Mouse (Mus musculus): ENCODE data around the gene Gm7075. TPM values are rescaled to one million over a fixed set of nuclear protein-coding genes. Genes with fewer than 3 reads are reported as not detected.
"Not testable (repeated sequence)": the region's sequence is repeated elsewhere in the genome, so short reads cannot be mapped to it uniquely, and the experiment has no call there.

Gm7075 gene
- total RNA-seq, 2 experiments from 2014 or later: not detected

DNA sequence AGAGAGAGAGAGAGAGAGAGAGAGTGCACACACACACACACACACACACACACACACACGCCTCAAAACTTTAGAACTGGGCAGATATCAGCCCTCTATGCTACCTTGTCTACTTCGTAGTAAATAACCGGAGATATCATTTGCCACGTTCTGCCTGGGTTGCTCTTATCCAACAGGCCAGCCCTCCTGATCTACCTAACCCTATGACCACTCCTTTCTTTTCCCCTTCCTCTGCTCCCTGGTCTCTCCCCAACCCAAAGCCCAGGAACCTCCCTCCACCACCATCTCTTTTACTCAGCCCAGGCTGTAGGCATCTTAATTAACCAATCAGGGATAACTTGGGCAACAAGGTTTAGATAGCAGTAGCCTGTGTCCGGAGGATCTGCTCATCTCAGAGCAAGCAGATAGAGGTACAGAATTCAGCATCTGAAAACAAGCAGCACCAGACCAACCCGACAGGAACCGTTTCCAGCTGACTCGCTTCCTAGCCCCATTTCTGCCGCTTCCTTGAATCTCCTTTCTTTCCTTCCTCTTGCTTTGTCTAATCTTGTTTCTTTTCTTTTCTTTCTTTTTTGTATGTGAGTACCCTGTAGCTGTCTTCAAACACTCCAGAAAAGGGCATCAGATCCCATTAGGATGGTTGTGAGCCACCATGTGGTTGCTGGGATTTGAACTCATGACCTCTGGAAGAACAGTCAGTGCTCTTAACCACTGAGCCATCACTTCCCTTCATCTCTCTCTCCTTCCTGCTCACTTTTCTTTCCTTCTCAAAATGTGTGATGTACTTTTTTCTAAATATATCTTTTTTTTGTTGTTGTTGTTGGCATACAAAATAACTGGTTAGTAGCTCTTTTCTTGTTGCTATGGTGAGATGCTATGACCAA, 2.2 kb upstream of the Gm7075 start:
- no peak for DNase-seq (ENCODE audit: low spot score in 2 of 2)

DNA sequence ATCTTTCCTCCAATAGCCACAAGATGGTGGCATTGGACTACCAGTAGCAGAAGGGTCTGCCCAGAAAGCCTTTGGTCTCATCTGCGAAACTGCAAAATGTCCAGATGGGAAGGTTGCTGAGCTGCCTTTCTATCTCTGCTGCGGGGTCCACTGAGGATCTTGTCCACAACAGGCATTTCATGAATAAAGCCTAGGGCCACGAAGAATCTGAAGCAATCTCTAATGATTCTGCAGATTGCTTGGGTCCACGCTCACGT, 1.1 kb upstream of the Gm7075 start:
- no peak for DNase-seq (ENCODE audit: low spot score in 2 of 2)

DNA sequence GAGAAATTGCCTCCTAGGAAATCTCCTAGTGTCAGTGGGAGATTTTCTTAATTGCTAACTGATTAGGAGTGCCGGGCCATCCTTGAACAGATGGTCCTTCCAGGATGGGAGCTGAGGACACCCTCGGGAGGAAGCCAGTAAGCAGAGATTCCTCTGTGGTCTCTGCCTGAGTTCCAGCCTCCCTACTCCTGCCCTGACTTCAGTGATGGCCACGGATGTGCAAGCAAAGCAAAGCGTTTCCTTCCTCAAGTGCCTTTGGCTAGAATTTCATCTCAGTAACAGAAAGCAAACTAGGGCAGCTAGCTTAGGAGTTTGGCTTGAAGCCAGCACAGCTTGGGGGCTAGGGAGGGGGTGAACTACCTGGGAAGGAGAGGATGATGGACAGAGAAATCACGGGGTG, 4.5 kb downstream of the Gm7075 start:
- DNase-seq (ENCODE audit: low spot score in 2 of 2): no peak

DNA sequence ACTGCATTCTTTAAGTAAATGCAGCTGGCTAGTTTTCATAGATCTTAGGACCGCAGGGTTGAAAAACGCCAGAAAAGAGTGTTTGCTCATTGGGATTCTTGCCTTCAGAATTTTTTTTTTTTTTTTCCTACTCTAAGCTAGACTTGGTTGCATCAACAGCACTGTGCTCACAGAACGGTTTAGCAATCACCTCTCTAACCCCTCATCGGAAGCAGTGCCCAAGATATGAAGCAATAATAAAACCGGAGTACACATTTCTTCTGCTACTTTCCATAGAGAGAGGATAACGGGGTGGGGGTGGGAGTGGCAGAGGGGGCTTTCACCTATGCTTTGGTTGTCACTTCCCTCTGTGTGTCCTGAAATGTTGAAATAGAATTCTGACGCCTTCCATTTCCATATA, 5.7 kb downstream of the Gm7075 start:
- no peak for DNase-seq (ENCODE audit: low spot score in 2 of 2)

DNA sequence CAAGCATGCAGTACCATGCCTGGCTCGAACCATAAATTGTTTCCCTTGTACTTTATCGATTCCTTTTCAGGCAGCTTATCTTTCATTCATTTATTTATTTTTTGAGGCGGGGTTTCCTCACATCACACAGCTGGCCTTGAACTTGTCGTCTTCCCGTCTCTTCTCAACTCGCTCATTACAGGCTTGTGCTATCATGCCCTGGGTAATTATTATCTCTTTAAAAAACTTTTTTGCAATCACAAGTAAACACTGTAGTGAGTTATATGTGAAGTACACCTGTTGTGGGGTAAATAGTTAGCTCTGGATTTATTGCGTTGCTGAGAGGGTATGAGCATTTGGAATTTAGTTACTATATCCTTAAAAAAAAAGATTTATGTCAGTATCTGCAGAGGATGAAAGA, 6.3 kb downstream of the Gm7075 start:
- DNase-seq (ENCODE audit: low spot score in 2 of 2): no peak

DNA sequence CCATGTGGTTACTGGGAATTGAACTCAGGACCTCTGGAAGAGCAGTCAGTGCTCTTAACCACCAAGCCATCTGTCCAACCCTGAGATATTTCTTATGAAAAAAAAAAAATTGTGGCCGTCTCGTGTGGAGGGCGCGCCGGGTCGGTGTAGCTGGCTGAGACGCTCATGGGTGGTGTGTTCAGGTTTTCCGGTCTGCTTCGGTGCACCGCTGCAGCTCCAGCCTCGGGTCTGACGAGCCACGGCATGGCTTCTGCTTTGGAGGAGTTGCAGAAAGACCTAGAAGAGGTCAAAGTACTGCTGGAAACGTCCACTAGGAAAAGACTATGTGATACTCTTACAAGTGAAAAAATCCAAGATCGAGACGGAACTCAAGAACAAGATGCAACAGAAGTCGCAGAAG, 8.8 kb downstream of the Gm7075 start:
- DNase-seq (ENCODE audit: low spot score in 2 of 2): no peak

DNA sequence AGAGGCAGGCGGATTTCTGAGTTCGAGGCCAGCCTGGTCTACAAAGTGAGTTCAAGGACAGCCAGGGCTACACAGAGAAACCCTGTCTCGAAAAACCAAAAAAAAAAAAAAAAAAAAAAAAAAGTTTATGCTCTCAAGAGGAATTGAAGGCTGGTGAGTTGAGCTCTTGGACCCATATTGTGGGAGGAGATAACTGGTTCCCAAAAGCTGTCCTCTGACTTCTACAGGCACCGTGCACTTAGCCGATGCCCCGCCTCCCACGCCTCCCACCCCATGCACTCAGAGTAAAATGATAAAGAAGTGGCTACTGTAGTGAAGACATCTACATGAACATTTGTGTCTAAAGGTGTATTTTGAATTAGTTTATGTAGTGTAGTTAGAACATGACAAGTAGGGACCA, 9.9 kb downstream of the Gm7075 start:
- not testable (repeated sequence) for DNase-seq (ENCODE audit: low spot score in 2 of 2)

DNA sequence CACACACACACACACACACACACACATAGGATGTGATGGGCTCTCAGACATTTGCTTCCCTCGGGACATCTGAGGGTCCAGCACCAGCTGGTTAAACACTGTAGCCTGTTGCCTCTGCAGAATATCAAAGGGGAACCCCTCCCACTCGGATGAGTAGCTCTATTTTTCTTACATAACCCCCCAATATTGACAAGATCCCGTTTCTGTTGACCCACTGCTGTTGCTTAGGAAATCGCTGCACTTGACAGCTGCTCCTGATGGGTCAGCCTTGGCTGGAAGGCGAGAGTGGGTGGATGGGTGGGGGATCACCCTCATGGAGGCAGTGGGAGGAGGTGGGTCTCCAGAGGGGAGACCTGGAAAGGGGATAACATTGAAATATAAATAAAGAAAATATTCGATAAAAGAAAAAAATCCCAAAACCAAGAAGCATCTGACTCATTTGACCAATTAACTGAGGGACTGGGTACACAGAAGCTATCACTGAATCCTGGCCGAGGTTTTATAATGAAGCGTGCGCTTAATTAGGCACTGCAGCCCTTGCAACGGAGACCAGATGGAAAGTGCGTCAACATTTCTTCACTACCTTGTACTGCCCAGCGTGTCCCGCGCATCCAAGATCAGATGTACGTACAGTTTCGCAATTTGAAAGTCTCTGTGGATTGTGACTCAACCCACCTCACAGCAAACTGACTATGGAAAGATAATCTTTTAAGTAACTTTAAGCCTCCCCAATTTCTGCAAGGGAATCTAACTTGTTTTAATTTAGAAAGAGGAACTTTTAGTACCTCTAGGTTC, 11.2 kb downstream of the Gm7075 start:
- no peak for DNase-seq (ENCODE audit: low spot score in 2 of 2)

DNA sequence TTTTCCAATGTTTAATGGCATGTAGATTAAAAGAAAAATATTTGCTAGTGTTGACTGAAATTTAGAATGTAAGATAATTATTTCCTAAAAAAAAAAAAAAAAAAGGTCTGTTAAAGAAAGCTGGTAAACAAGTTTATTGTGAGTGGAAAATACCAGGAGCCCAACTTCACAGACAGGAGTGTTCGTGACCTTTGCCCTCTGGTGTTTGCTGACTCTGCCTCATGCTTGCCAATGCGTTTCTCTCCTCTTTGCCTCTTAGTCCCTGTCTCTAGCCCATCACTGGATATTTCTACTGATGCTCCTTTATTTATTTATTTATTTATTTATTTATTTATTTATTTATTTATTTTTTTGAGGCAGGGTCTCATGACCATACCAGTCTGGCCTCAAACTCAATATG, 18.0 kb downstream of the Gm7075 start:
- no peak for DNase-seq (ENCODE audit: low spot score in 2 of 2)

DNA sequence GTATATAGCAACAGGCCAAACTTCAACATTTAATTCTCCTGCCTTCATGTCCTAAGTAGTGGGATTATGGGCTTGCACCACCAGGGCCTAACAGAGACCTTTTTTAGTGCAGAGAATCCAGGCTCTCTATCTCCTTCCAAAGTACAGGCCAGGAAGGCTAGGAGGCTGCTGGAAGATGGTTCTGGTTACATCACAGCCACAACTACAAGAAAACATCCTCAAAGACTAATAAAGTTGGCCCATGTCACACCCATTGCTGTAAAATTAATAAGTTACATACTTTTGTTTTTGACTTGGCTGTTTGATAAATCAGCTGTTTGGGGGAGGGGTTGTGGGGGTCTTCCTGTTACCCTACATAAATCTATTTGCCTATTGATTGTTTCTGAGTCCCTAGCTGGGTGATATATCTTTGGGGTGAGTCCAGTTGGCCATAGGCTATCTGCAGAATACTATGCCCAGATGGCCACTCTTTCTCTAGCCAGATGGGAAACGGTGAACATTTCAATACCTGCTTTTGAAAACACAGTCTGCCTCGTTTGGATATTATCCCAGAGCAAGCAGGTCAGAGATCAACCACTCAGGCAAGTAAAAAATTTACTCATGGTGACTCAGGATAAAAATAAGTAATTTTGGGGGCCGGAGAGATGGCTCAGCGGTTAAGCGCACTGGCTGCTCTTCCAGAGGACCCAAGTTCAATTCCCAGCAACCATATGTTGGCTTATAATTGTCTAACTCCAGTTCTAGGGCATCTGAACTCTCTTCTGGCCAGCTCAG, 18.7 kb downstream of the Gm7075 start:
- no peak for DNase-seq (ENCODE audit: low spot score in 2 of 2)

DNA sequence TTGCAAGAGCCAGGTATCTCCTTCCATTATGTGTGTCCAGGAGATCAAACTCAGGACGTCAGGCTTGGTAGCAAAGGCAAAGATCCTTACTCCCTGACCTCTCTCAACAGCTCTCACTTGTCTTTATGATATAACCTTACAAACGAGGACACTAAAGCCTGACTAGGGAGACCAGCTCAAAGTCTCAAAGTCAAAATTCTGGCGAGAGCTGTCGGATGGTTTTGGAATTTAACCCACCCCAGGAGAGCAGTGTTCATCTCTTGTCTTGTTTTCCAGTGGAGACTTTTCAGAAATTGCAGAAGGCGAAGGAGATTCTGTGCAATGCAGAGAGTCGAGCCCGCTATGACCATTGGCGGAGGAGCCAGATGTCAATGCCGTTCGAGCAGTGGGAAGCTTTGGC, 24.6 kb downstream of the Gm7075 start:
- no peak for DNase-seq (ENCODE audit: low spot score in 2 of 2)

DNA sequence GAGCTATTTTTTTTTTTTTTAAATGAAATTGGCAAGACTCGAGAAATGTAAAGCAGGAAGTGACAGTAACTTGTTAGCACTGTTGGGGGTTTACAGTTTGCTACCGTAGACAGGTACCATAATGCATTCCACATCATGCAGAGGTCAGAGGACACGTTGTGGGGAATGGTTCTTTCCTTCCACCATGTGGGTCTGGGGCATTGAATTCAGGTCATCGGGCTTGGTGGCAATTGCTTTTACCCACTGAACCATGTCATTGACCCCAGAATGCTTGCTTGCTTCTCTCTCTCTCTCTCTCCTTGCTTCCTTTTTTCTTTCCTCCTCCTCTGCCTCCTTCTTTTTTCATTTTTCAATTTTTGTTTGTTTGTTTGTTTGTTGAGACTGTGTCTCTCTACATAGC, 32.6 kb downstream of the Gm7075 start:
- no peak for DNase-seq (ENCODE audit: low spot score in 2 of 2)

DNA sequence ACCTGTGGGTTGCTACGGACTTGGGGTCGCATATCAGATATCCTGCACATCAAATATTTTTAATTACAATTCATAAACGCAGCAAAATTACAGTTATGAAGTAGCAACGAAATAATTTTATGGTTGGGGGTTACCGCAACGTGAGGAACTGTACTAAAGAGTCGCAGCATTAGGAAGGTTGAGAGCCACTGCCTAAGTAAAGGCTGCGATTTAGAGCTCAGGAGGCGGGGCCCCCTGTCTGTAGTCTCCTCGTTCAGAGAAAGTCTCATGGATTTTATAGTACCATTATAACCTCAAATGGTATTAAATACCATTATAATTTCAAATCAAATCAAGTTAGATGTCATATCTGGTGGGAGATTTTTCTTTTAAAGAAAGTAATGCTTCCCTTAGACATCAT, 34.6 kb downstream of the Gm7075 start:
- DNase-seq (ENCODE audit: low spot score in 2 of 2): no peak

DNA sequence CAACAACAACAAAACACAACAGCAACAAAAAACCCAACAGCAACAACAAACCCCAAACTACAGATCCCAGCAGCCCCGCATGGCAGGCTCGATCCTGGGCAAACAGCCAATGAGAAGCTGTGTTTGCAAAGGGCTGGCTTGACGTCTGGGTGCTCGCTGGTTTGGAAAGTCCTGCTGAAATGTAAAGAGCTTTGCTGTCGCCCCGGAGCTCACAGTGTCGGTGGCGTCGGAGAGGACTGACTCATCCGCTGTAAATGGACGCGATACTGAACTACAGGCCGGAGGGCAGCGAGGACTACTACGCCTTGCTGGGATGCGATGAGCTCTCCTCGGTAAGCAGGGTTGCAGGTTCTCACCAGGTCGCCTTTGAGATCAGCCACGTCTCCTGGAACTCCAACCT, 35.1 kb downstream of the Gm7075 start:
- DNase-seq (ENCODE audit: low spot score in 2 of 2): peak; percentile 77 to 84

DNA sequence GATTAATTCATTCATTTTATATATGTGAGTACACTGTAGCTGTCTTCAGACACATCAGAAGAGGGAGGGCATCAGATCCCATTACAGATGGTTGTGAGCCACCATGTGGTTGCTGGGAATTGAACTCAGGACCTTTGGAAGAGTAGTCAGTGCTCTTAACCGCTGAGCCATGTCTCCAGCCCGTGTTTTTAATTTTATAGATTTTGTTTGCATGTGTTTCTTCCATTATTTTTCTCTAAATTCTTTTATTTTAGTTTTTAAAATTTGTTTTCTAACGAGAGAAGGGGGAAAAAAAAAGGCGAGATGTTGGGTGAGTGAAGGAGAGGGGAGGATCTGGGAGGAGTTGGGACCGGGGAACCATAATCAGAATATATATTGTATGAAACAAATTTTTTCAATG, 35.7 kb downstream of the Gm7075 start:
- not testable (repeated sequence) for DNase-seq (ENCODE audit: low spot score in 2 of 2)

DNA sequence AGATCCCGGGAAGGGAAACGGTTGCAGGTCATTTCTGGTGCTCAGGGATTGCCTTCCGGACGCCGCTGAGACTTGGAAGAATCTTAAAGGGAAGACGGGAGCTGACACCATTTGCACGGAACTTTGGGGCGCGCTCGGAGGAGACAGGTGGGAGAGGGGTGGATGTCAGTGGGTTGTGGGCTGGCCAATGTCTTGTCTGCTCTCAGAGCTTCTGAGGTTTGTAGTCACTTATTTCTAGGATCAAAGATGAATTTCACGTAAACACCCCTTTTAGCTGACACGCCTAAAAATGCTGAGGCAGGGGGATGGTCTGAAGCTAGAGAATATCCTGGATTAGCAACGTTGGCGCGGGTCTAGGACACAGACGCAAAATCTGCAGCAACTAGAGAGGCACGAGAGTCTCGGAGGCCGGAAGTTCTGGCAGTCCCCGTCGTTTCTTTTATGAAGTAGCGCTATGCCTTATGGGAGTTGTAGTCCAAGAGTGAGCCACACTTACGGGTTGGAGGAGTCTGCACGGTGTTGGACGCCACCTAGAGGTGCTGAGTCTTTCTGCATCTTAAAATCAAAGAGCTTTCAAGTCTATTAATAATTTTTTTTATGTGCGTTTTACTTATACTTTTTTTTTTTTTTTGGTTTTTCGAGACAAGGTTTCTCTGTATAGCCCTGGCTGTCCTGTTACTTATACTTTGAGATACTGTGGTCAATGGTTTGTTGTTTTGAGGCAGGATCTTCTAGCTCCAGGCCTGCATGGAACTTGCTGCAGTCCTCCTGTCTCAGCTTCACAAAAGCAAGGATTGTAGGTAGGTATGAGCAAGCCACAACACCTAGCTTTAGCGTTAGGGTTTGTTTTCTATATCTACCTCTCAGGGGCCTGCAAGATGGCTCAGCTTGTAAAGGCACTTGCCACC, 39.0 kb downstream of the Gm7075 start, which contains the start of gene Dnajc12:
Gene Dnajc12 (plus strand): TSS at position 72 of the 908 bp plus-strand sequence.
- DNase-seq (ENCODE audit: low spot score in 2 of 2): peak; percentile 69 to 75

DNA sequence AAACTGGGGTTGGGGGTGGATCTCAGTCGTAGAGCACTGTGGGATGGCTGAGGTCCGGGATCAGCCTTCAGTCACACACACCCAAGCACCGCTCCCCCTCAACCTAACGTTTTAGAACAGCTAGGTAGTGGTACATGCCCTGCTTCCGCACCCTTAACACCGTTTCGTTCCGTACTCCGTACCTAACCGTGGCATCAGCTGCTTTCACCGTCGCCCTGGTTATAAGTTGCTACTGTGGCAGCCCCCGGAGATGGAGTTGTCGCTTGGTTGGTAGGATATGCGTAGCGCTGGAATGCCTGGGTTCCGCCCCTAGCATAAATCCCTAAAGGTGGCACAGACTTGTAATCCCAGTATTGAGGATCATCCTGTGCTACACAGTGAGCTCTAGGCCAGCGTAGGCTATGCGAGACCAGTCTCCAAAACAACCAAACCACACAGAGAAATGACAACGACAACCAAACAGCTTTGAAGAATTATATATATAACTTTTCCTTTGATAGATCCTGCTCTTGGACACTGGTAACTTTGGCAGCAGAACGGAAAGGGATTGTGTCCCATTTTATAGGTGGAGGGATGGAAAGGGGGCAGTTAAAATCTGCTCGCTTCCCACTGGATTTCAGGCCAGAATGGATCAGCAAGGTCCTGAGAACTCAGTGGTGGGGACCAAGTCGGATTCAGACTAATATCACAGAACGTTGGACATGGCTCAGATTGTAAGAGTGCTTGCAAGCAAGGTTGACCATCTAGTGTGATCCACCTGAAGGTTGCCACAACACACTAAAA, 39.9 kb downstream of the Gm7075 start, which contains the start of gene Sirt1:
Gene Sirt1 (minus strand): TSS at position 207 of the 783 bp plus-strand sequence.
- DNase-seq (ENCODE audit: low spot score in 2 of 2): no peak

DNA sequence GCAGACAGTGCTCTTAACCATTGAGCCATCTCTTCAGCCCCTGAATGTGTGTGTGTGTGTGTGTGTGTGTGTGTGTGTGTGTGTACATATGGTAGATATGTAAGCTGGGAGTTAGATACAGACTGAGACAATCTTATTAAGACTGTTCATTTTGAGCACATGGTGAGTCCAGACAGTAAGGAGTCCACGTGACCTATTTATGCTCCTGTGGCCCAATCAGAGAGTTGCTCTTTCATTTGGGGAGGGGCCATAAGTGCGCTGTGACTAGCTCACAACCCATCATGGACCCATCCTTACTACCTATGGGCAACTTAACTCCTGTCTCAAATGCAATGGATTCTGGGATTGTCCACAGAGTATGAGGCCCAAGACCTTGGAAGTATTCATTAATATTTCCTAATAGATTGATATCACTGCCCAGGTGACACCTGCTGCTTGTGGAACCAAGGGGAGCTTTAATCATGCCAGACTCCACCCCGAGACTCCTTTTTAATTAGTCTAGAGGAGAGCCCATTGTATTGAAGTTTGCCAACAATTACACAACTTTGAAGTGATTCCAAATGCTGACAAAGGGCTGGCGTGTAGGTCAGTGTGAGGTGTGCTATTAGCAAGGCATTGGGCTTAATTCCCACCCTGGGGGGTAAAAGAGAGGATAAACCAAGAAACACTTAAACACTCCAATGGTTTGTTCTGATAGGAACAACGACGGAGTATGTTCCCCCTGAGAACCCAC, 42.5 kb downstream of the Gm7075 start:
- DNase-seq (ENCODE audit: low spot score in 2 of 2): no peak

DNA sequence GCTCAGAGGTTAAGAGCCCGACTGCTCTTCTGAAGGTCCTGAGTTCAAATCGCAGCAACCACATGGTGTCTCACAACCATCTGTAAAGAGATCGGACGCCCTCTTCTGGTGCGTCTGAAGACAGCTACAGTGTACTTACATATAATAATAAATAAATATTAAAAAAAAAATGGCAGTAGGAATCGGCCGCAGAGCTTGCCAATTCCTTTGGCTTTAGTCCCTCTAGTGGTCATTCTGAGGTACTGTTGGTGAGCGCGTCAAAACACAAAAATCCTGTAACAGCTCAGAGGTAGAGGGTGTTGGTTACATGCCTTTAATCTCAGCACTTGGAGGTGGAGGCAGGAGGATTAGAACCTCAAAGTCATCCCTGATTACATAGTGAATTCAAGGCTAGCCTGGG, 44.1 kb downstream of the Gm7075 start:
- peak; percentile 62 to 68 for DNase-seq (ENCODE audit: low spot score in 2 of 2)

Data from layer of hippocampus, postnatal 10 days (tissue).